Mouse (Mus musculus) retina, adult 2 months (tissue): ENCODE measurements at regions not wholly inside any gene's neighbourhood (a gene's known extent, or its start where the extent isn't known, plus 50 kb on each side); places are given as distances from the start of the nearest gene placed in this dataset.

ENCODE experiments used
- DNase-seq: peaks from one replicate; pipeline ENCODE4 v3.0.0-alpha.2; 2012; ENCODE audit warnings: low read depth, low spot score

DNA sequence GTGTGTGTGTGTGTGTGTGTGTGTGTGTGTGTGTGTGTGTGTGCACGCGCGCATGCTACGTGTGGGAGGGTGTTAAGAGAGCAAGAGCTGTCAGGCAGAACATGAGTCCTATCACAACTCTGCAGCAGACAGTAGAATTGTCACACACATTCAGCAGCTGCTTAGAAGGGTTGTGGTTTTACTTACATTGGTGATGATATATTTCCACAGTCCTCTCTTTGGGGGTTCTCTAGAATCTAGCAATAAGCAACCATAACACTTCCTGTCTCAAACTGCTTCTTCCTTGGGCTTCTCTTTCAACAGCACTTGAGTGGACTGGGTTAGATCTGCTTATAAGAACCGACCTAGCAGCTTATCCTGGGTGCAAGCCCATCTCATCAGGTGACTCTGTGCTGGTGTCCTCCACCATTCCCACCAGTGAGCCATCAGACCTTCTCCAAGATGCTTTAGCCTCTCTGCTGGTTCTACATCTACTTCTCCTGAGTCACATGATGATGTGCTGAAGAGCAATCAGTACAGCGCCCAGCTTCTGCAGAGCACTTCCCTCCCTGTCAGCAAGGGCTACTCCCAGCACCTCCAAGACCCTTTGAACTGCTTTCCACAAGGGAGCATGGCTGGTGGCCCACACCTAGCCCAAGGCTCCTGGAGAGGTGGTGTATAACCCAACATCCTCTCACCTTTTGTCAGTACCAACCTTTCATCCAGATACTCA lies 222.6 kb downstream of the Wdr11 start:
- no peak for DNase-seq

DNA sequence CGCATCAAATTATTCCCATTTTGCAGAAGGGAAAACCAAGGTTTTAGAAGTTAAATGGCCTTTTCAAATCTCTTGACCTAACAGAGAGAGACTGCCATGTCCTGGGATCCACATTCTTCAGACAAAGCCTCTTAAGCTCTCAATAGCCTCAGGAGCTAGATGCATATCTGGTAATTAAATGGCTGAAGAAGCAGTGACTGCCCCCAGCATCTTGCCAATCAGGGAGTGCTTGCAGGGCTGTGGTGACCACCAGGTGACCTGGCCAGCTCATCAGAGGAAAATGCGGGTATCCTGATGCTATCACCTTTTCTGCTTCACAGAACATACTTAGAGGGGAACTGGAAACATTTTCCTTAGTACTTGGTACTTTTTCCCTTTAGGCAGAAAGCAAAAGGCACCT lies 227.2 kb downstream of the Wdr11 start:
- DNase-seq = no peak

DNA sequence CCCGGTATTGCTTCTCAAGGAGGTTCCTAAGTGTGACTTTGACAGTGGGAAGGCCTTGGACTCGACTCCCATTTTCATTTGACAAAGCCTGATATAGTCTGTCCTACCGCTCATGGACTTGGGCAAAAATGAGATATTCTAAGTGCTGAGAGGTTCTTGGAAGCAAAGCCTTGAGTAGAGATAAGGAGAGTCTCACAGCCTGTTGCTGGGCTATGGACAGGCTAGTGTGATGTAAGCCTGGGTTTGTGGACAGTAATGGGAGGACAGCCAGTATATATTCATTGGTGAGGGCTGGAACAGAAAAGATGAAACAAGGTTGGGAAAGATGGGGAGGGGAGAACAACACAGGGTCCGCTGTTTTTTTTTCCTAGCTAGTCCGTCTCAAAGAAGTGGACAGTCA lies 228.0 kb downstream of the Wdr11 start:
- DNase-seq = no peak

DNA sequence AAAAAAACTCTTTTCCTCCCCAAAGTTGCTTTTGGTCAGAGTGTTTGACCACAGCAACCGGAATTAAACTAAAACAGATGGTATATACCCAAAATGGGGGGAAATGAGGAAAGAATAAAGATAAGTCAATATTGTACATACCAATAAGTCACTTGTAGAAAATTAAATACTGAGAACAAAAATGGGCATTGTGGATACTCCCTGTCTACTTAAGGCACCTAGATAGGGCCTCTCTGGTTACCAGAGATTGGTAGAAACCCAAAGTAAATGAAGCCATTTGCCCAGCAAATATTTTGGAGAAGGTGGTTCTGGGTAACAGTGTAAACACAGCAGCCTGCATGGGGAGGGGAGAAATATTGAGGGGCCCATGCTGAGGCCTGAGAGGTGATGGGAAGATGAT lies 237.3 kb downstream of the Wdr11 start:
- no peak for DNase-seq

DNA sequence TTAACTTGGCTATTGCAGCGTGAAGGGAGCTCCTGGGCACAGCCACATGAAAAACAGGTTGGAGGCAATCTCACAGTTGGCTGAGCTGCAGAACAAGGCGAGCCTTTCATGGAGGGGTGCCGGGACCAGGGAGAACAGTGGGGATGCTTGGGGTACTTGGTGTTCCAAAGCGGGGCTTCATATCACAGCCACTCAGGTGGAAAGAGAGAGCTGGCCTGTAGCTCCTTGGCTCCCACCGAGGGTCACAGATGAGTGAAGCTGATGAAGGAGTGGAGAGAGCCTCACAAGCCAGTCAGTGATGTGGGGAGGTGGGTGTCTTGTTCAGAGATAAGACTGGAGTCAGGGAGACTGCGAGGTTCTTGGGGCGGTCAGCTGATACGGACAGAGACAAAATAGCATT lies 241.2 kb downstream of the Wdr11 start:
- no peak for DNase-seq

DNA sequence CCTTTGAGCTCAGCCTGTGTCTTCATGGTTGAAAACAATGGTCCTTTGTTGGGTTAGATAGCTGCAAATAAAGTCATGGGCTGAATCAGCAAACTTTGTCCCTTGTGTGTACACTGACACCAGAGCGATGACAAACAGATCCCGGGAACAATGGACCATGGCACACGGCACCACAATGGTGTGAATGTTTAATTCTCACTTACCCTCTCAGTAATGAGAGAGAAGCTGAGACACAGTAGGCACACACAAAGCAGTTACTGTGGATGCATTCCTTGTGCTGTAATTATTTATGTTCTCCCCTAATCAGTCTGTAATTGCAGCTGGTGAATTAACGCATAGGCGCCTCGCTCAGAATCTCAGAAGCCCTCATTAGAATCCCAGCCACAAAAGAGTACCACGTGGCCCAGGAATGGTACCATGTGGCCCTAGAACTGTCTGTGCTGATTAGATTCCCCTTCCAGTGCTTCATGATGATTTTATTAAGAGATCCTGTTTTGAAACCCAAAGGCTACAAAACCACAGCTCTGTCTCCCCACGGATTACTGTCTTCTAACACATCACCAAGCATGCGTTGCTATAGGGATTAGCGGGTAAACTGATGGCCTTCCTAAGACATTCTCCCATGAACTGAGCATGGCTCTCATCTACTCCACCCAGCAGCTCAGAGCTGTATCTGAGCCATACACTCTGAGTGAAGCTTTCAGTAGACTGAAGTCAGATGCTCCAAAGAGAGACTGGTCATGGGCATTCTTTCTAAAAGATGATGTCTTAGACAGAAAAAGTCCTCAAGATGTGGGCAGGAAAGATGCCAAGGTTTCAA lies 250.8 kb downstream of the Wdr11 start:
- DNase-seq = no peak

DNA sequence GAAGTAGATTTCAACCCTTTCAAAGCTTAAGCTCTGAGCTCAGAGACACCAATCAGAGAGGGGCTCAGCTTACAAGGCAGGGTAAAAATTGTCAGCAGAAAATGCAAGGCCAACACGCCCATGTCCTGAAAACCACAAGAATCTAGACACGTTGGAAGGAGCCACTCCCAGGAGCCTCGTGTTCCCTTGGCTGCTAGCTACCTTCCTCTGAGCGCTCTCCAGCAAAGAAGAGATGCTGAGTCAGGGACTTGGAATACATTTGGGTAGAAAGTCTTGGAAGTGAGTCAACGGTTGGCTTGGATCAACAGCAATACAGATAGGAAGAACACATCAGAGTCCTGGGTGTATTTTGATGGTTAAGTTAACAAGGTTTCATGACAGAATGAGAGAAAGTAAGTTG lies 255.5 kb downstream of the Wdr11 start:
- DNase-seq = no peak

DNA sequence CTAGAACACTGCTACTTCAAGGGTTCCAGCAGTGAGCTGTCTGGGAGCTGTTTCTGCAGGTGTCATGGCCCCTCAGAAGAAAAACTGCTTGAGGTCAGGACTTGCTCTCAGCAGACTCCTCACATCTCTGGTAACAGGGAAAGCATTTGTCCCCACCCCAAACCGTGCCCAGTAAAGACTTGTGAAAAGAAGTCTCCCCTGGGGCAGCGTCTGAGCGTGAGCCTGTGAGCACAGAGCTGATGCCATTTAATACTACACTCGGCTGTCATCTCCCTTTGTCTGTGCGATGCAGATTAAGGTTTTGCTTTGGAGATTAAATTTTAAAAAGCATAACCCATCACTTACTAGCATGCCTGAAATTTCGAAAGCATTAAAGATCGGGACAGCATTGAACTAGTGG lies 261.9 kb downstream of the Wdr11 start:
- DNase-seq = no peak

DNA sequence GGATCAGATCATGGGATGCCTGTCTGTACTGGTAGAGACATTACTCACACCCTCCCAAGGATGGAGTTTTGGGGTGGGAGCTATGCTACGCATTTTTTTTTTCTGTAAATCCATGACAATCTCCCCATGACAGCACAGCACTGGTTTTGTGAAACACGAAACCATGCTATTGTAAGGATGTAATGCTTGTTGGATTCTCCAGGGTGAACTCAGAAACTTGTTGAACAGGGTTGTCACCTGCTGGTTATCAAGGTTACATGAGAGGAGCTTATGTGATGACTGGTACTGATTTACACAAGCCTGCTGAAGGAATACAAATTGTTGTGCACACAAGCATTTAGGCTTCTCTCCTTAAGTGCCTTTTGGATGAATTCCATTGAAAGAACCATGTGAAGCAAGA lies 263.3 kb downstream of the Wdr11 start:
- no peak for DNase-seq

DNA sequence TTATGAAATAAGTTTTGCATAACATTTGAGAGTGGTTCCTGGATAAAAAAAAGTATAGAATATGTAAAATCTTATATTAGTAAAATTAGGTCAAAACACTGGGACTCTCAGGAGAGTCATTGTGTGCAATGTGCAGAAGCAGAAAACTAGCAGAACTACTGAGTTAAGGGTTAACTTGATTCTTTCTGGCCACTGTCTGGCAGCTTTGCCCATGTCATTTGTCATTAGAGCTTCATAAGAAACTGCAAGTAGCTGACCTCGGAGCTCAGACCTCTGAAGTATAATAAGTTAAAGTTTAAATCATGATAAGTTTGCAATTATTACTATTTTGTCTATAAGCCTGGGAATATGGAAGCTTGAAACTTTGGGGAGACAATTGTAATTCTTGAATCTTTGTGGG lies 271.3 kb downstream of the Wdr11 start:
- no peak for DNase-seq

DNA sequence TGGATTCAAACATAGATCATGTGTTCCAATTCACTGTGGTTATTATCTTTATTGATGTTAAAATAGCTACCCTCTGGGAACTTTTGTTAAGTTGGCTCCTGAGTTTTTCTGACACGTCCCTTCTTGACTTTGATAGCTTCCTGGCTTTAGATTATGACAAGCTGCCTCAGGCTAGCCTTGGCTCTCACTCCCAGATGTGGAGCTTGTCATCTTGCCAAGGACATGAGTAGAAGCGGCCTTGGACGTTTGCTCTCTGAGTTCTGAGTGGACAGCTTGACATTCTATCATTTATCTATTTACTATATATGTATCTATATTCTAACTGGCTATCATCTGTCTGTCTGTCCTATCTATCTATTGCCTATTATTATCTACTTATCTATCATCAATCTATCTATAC lies 273.9 kb downstream of the Wdr11 start:
- DNase-seq = no peak

DNA sequence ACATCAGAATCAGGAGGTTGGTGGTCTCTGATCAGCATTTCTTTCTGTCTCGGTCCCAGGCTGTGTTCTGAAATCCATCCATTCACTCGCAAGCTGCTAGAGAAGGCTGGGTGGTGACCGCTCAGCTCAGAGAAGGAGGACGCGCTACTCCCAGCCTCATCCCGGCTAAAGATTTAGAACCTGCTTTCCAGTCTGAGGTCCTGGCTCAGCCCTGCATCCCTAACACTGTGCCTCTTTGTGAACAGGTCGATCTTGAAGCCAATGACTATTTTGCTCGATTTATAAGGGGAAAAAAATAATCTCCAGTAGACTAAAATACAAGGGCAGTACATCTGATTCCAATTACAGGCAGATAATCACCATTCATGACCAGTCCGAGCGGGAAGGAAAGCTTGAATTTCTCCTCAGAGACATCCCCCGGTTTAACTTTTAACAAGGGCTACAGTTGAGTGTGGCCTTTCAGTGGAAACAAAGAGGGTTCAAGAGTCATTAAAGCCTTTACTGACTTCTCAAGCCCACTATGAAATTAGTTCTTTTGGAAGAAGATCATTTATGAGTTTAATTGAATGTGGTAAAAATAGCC lies 280.6 kb downstream of the Wdr11 start:
- no peak for DNase-seq

DNA sequence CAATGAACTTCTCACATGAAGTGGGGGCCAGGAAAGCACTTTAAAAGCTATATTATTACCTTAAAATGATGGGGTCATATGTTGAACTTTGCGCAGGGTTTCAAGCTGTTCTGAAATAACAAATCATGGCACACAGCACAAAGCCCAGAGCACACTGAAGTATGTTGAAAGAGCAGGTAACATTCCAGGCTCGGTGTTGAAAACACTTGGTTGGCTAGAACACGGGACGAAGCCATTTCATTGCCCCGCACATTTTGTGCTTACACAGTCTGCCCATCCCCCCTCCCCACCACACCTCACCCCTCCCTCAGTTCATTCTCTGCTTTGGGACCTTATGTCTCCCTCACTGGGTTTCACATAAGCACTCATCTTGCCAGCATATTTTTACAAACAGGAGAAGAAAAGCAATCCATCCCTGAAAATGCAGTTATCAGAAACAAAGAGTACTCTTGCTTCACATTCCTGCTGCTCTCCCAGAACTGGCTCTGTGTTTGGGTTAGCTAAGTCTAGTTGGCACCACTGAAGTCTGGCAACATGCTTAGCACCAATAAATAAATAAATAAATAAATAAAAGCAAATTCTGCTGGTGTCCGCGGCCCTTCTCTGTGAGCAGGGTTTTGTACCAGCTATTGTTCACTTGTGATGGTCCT lies 284.7 kb downstream of the Wdr11 start:
- DNase-seq = no peak

DNA sequence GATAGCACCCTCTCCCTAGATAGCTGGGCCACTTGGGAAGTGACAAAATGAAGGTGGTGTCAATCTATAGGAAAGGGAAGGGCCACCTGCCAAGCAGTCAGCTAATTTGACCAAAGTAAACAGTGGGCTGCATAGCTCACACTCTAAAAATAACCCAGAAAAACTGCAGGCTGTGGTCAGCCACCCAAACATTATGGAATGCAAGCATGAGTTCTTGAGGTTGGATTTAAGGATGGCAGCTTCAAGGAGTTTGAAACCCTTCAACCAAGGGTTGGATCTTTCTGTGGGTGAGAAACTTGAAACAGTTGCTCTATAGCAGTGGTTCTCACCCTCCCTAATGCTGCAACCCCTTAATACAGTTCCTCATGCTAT lies 285.2 kb downstream of the Wdr11 start:
- no peak for DNase-seq

DNA sequence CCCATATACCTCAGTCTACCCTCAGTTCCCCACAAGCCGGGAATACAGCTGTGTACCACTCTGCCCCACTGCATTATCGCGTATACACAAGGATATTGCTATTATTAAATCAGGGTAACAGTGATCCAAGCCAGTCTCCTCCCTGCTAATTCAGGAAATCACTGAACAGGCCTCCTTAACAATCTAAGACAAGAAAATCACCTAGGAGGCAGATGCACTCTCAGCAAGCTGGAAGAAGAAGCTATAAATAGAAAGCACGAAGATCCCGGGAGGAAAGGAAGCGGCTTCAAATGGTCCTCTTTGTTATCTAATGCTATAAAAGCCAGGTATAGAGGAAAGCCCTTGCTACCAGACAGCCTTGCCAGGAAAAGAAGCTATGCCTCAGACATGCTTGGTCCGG lies 304.6 kb downstream of the Wdr11 start:
- no peak for DNase-seq

DNA sequence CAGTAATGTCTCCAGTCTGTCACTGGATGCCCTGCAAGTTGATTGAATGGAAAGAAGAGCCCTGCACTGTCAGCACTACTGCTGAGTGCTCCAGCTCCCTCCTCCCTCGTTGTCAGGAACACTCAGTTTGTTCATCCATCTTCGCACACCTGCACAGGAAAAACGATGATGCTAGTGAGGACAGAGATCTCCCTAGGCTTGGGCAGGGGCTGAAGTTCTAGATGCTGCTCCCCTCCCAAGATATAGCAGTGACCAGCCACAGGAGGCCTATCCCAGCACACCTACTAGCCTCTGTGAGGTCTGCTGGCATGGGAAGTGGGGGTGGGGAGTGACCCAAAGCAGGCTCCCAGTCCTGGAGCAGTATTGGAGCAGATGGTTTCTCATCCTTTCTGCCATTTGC lies 305.8 kb downstream of the Wdr11 start:
- DNase-seq = no peak

DNA sequence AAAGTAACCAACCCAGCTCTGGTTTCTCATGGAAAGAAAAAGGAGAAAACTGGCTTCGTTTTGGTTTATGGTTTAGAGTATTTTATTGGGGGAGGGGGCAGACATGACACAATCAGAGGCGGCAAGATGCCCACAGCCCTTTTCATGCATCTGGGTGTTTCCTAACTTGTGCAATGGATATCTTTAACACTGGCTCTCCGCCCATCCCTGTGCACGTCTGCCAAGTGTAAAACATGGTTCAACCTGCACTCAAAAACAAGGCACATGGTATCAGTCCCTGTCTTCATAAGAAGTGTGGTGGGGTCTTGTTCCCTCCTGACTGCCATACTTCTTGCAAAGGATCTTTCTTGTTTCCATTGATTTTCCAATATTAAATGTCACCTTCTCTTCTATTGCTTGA lies 310.6 kb downstream of the Wdr11 start:
- DNase-seq = no peak

DNA sequence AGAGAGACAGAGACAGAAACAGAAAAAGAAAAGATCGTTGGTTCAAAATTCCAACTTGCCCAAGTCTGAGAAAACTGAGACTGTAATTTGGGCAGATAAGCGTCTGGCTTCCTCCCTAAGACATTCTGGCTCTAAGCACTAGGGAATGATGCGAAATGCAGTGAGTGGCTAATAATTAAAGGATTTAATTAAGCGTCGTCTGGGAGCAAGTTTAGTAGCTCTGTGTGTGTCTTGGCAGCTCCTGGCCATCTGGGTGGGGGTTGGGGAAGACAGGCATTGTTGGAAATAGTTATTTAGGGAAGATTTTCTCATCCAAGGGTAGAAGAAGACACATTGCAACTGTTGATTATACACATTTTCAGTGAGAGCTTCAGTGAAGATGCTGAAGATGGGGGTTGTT lies 311.5 kb downstream of the Wdr11 start:
- no peak for DNase-seq

DNA sequence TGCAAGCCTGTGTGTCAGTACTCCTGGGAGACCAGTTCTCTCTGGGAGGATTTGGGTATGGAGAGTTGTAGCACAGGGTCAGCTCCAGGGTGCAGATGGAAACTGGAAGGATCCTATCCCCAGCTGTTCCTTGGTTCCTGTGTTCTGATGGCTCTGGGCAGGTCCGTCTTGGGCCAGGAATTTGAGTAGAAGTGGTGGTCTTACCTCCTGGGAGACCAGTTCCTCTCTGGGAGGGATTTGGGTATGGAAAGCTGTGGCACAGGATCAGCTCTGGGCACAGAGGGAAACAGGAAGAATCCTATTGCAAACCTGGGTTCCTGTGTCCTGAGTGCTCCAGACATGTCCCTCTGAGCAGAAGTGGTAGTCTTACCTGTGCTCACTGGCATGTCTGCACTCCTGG lies 314.5 kb downstream of the Wdr11 start:
- no peak for DNase-seq

DNA sequence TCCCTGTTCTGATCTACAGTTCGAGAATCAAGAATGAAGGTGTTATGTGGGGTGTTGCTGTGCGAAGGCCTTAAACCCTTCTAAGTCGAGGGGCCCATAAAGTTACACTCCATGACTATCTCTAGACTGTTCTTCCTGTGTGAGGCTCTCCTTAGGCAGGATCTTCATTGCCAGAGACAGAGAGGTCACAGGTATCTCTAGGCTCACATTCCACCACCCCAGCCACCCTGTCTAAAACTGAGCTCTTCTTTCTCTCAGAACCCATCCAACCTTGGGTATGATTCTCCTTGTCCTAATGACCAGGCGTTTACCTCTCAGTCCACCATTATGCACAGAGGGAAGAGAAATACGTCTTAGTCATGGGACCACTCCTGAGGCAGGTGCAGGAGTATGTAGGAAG lies 317.2 kb downstream of the Wdr11 start:
- no peak for DNase-seq

DNA sequence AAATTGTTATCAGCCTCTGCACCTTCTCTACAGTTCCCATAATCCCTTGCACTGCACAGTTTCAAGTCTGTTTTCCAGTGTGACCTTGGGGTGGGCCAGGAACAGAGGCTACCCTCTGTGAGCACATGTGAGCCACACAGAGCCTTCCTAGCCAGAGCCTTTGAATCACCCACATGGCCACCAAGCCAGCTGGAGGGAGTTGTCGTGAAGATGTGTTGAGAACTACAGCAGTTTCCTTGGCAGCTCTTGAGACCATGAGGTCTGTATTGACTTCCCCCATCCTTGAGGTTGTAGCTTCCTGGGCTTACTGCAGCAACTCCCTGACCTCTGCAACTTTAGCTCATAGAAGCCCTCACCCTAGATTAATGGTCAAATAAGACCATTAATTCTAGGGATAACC lies 318.1 kb downstream of the Wdr11 start:
- no peak for DNase-seq

DNA sequence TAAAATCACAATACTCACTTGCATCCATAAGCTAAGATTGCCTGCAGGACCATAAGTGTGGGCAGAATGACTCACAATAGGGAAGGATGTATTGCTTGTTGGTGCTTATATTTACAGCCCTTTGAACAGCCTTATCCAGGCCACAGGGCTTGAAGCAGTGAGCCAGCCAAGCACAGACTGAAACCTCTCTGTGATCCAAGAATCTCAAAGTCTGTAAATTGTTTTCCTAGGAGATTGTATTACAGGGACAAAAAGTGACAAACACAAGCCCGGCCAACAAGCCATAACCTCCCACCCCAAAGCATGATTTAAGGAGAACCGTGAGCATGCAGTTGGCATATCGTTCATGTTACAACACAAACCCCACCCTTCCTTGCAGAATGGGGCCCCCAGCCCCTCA lies 319.2 kb downstream of the Wdr11 start:
- no peak for DNase-seq

DNA sequence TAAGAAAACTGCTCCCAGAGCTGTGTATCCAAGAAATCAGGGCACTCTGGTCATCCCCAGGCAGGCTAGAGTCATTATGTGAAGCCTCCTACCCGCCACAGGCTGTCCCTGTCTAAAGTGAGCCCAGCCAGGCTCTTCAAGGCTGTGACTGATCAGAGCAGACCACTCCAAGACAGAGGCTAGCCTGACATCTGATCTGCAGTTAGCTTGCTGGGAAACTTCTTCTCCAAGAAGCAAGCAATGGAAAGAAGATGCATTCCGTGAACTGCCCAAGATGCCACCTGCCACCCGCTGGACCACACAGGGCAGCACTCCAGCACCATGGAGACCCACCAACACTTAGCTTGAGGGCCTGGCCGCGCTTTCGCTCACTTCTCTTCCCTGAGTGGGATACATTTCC lies 323.2 kb downstream of the Wdr11 start:
- DNase-seq = no peak
